Mouse (Mus musculus) lung, adult 2 months (tissue): Measurements from ENCODE around the gene 3110009E18Rik.

ENCODE experiments used
- CTCF ChIP-seq: fragments of 200-500 bp; IDR thresholded peaks from 2 replicates; pipeline ENCODE4 v1.5.1; 2011; ENCODE audit warnings: mild to moderate bottlenecking, low read length, control low read depth; ENCODE audit not compliant: insufficient read depth
- POLR2A ChIP-seq: fragments of 200-500 bp; IDR thresholded peaks from 2 replicates; pipeline ENCODE4 v1.6.1; 2011; ENCODE audit warnings: low read depth, mild to moderate bottlenecking, control low read depth, low read length, borderline replicate concordance; ENCODE audit errors: extremely low read depth

DNA sequence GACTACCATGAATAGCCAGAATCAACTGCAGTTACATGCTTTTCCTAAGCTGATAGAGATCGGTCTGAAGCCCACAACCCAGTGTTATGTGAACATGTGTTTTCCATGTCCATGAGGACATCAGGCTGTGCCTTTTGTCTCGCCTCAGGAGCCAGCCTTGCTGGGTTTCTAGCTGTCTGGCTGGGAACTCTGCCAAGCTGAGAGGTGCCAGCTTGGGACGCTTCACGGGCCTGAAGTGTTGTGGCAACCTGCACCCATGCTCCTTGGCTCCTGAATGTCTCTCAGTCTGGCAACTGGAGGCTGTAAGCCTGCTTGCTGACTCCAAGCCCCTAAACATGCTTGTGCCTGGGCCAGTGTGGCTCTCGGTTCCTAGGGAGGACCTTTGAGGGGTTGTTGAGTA lies 21.6 kb downstream of the 3110009E18Rik start:
- no peak for TF ChIP-seq CTCF
- no peak for TF ChIP-seq POLR2A
